8 mouse cellular contexts compared by ENCODE assay signal in the genomic region with DNA sequence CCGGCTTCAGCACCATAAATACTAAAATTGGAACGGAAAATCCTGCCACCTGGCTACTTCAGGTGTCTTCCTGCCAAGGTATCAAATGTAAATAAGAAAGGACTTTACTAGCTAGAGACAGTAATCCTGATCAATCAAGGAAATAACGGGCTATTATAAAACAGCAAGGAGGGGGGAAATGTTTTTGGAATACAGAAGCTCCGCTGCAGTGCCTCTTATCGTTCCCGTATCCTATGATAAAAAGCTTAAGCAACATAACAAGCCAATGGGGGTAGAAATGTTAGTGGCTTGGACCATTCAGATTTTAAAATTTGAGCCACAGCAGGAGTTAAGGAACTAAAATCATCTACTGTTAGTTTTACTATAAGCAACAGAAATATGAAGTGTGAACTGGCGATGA. TPM values are rescaled to one million over a fixed set of nuclear protein-coding genes. Genes with fewer than 3 reads are reported as not detected.
DNase-seq lines count a peak whose midpoint lies in the region; ATAC-seq and TF ChIP-seq lines count a peak whose summit lies in the region.

No protein-coding gene starts in this region.

- H3K4me2 ChIP-seq in kidney, postnatal 0 days (ENCODE audit: low read length): peak overlapping the region; percentile 78
- peak overlapping the region; percentile 71 for H3K4me2 ChIP-seq in forebrain, embryonic 11.5 days (ENCODE audit: low read depth, low read length, severe bottlenecking)
- H3K4me2 ChIP-seq in myocyte (ENCODE audit: low read depth): peak overlapping the region; percentile 61

- TF ChIP-seq POLR2A in myocyte (IDR thresholded peaks at IDR 0.05; ENCODE audit: insufficient read length, low read depth): no peak

- DNase-seq in kidney, postnatal 0 days (ENCODE audit: low spot score): no peak
- no peak for DNase-seq in kidney, postnatal 14 days
- no peak for DNase-seq in forebrain, embryonic 11.5 days (ENCODE audit: low spot score)
- DNase-seq in limb, embryonic 10.5 days (ENCODE audit: low spot score): no peak
- no peak for DNase-seq in right cerebral cortex, postnatal 4 days

- no peak overlapping the region for H3K4me3 ChIP-seq in kidney, postnatal 0 days (replicated peaks; ENCODE audit: low read depth, low read length)
- peak overlapping the region; percentile 89; the same call in 1 of the 2 replicates for H3K4me3 ChIP-seq in forebrain, embryonic 11.5 days (ENCODE audit: low read depth, low read length)
- peak overlapping the region; percentile 92 for H3K4me3 ChIP-seq in limb, embryonic 10.5 days
- H3K4me3 ChIP-seq in myocyte: no peak overlapping the region

- no peaks in the 10 kb centered on the region for H3K27me3 ChIP-seq in kidney, postnatal 0 days (ENCODE audit: insufficient read depth, low read length)
- H3K27me3 ChIP-seq in forebrain, embryonic 11.5 days (ENCODE audit: control insufficient read depth, insufficient read depth, low read length): no peaks in the 10 kb centered on the region
- no peaks in the 10 kb centered on the region for H3K27me3 ChIP-seq in limb, embryonic 10.5 days (ENCODE audit: low read depth, poor library complexity, severe bottlenecking)
- no peaks in the 10 kb centered on the region for H3K27me3 ChIP-seq in myocyte (ENCODE audit: control insufficient read depth, insufficient read depth, insufficient read length)

- H3K4me1 ChIP-seq in kidney, postnatal 0 days (replicated peaks; ENCODE audit: insufficient read depth, low read length): peaks cover 9% of the 10 kb centered on the region
- peaks cover 4% of the 10 kb centered on the region; the same call in 1 of the 2 replicates for H3K4me1 ChIP-seq in forebrain, embryonic 11.5 days (replicated peaks; ENCODE audit: control insufficient read depth, insufficient read depth, low read length)
- H3K4me1 ChIP-seq in limb, embryonic 10.5 days: peaks cover 19% of the 10 kb centered on the region

- no peak overlapping the region for H3K27ac ChIP-seq in kidney, postnatal 0 days
- H3K27ac ChIP-seq in forebrain, embryonic 11.5 days (ENCODE audit: low read depth, low read length): no peak overlapping the region
- peak overlapping the region; percentile 96 for H3K27ac ChIP-seq in limb, embryonic 10.5 days

- H3K9ac ChIP-seq in kidney, postnatal 0 days (ENCODE audit: low read depth, low read length): no peak overlapping the region
- H3K9ac ChIP-seq in forebrain, embryonic 11.5 days (ENCODE audit: low read length): no peak overlapping the region

- TF ChIP-seq CTCF in kidney, postnatal 0 days (IDR thresholded peaks at IDR 0.05; ENCODE audit: low read depth): no peak

- WGBS in kidney, postnatal 0 days: 49% methylated on average over 7 of the region's 7 CpGs
- WGBS in forebrain, embryonic 11.5 days: 63% methylated on average over 7 of the region's 7 CpGs
- WGBS in limb, embryonic 10.5 days: 64% methylated on average over 7 of the region's 7 CpGs

- no peak for ATAC-seq in kidney, postnatal 0 days (replicated peaks; ENCODE audit: low FRiP score, low read depth)
- no peak for ATAC-seq in forebrain, embryonic 11.5 days (replicated peaks; ENCODE audit: low FRiP score)
- no peak for ATAC-seq in monocyte, adult 5-6 weeks (replicated peaks; ENCODE audit: insufficient number of reproducible peaks, low FRiP score, low TSS enrichment, poor library complexity, severe bottlenecking)
- no peak for ATAC-seq in granulocyte monocyte progenitor cell, adult 5-6 weeks (replicated peaks; ENCODE audit: poor library complexity, severe bottlenecking)

- H3K79me2 ChIP-seq in myocyte (ENCODE audit: control insufficient read depth, insufficient read depth): peaks cover 31% of the 10 kb centered on the region

- H3K36me3 ChIP-seq in kidney, postnatal 0 days (ENCODE audit: insufficient read depth, low read length): 0 out of 2 replicates have a peak, but pooled peaks cover under 1% of the 10 kb centered on the region
- H3K36me3 ChIP-seq in forebrain, embryonic 11.5 days (ENCODE audit: control insufficient read depth, insufficient read depth, low read length): no peaks in the 10 kb centered on the region
- H3K36me3 ChIP-seq in limb, embryonic 10.5 days: peaks cover 11% of the 10 kb centered on the region
- H3K36me3 ChIP-seq in myocyte (ENCODE audit: control insufficient read depth, insufficient read depth): peaks cover under 1% of the 10 kb centered on the region

- no peaks in the 10 kb centered on the region for H3K9me3 ChIP-seq in kidney, postnatal 0 days (replicated peaks; ENCODE audit: low read length)
- H3K9me3 ChIP-seq in forebrain, embryonic 11.5 days (ENCODE audit: control insufficient read depth, low read length): no peaks in the 10 kb centered on the region
- no peaks in the 10 kb centered on the region for H3K9me3 ChIP-seq in limb, embryonic 10.5 days (replicated peaks)

- H3ac ChIP-seq in myocyte (ENCODE audit: control insufficient read depth, insufficient read length): no peak overlapping the region

TF ChIP-seq in myocyte, 11 proteins besides CTCF, POLR2A, EP300 and RAD21:
- TF ChIP-seq REST (IDR thresholded peaks at IDR 0.05; ENCODE audit: insufficient read depth, insufficient read length): no peak
- TF ChIP-seq MAX (IDR thresholded peaks at IDR 0.05; ENCODE audit: low read depth): no peak
- TF ChIP-seq MYOD1 (IDR thresholded peaks at IDR 0.05; ENCODE audit: control insufficient read depth in 1 of 3, insufficient read length in 2 of 3, low read depth in 2 of 3): no peak
- no peak for TF ChIP-seq MYOG (IDR thresholded peaks at IDR 0.05; ENCODE audit: control insufficient read depth in 1 of 3, insufficient read depth in 1 of 3, insufficient read length in 2 of 3, low read depth in 2 of 3)
- TF ChIP-seq E2F4 (IDR thresholded peaks at IDR 0.05; ENCODE audit: insufficient read depth): no peak
- no peak for TF ChIP-seq POLR2AphosphoS2 (IDR thresholded peaks at IDR 0.05; ENCODE audit: insufficient read length, low read depth)
- TF ChIP-seq CEBPB (IDR thresholded peaks at IDR 0.05; ENCODE audit: insufficient read depth, poor library complexity, severe bottlenecking): no peak
- TF ChIP-seq SRF (IDR thresholded peaks at IDR 0.05; ENCODE audit: control insufficient read depth, insufficient read length, low read depth): no peak
- TF ChIP-seq TCF12 (IDR thresholded peaks at IDR 0.05; ENCODE audit: insufficient read depth, poor library complexity, severe bottlenecking): no peak
- TF ChIP-seq TCF3 (IDR thresholded peaks at IDR 0.05; ENCODE audit: insufficient read length, low read depth): no peak
- TF ChIP-seq USF1 (IDR thresholded peaks at IDR 0.05; ENCODE audit: low read depth): no peak

RNA-seq across cellular contexts. Expression of gene Ostc, which starts 0.9 kb away (rescaled TPM):
- polyA plus RNA-seq in kidney, postnatal 0 days (2015; fragmentation: Nextera tagmentation; extraction: Ambion mirVana): 359 and 361 TPM in 2 replicates
- 300 and 308 TPM in 2 replicates for polyA plus RNA-seq in forebrain, embryonic 11.5 days (2014; fragmentation: Nextera tagmentation; extraction: Ambion mirVana)
- 358 and 371 TPM in 2 replicates for polyA plus RNA-seq in limb, embryonic 10.5 days (2016; fragmentation: Nextera tagmentation; extraction: Ambion mirVana)
- polyA plus RNA-seq in myocyte (2012; fragmentation: generic; extraction: Trizol): 150 TPM
- total RNA-seq in monocyte, adult 5-6 weeks (2017): 102 to 107 TPM (median 105 TPM) in 3 replicates
- total RNA-seq in granulocyte monocyte progenitor cell, adult 5-6 weeks (2014; fragmentation: Nextera tagmentation): 261 and 276 TPM in 2 replicates
- total RNA-seq in granulocyte monocyte progenitor cell, adult 5-6 weeks (2017): 302 and 356 TPM in 2 replicates

RNA-seq across cellular contexts. Expression of gene Rpl34, which starts 20.1 kb away (rescaled TPM):
- 914 and 1,078 TPM in 2 replicates for polyA plus RNA-seq in kidney, postnatal 0 days (2015; fragmentation: Nextera tagmentation; extraction: Ambion mirVana)
- 687 and 743 TPM in 2 replicates for polyA plus RNA-seq in forebrain, embryonic 11.5 days (2014; fragmentation: Nextera tagmentation; extraction: Ambion mirVana)
- polyA plus RNA-seq in limb, embryonic 10.5 days (2016; fragmentation: Nextera tagmentation; extraction: Ambion mirVana): 949 and 1,083 TPM in 2 replicates
- 1,847 TPM for polyA plus RNA-seq in myocyte (2012; fragmentation: generic; extraction: Trizol)
- total RNA-seq in monocyte, adult 5-6 weeks (2017): 2,637 to 3,542 TPM (median 3,151 TPM) in 3 replicates
- total RNA-seq in granulocyte monocyte progenitor cell, adult 5-6 weeks (2014; fragmentation: Nextera tagmentation): 2,558 and 2,686 TPM in 2 replicates
- total RNA-seq in granulocyte monocyte progenitor cell, adult 5-6 weeks (2017): 2,815 and 3,056 TPM in 2 replicates

Comparison
In these comparisons a context has a peak if more than half of its experiments do, and no peak if none do; other contexts are left out.
1. H3K4me3 ChIP-seq: peak in forebrain, embryonic 11.5 days (single experiment) and limb, embryonic 10.5 days (single experiment); none in kidney, postnatal 0 days (single experiment) and myocyte (single experiment).
2. Peak in every context shown above with its lines, with median percentiles within 50 percentile points of each other: H3K4me2 ChIP-seq.